Mouse (Mus musculus) midbrain, embryonic 14.5 days (tissue): ENCODE results near the gene 1700022I11Rik. TPM values are rescaled to one million over a fixed set of nuclear protein-coding genes. Genes with fewer than 3 reads are reported as not detected.
"Not testable (repeated sequence)": the region's sequence is repeated elsewhere in the genome, so short reads cannot be mapped to it uniquely, and the experiment has no call there.

ENCODE experiments used
- ATAC-seq: fragments of 200-750 bp; cut with Nextera tagmentation; 2 replicates; pipeline ENCODE4 v1.8.0; 2017; ENCODE audit warnings: moderate number of reproducible peaks, moderate library complexity; ENCODE audit not compliant: low FRiP score, low TSS enrichment
- DNase-seq: peaks from one replicate; pipeline ENCODE4 v3.0.0-alpha.2; 2015
- H3K27ac ChIP-seq: fragments of 300-500 bp; sonication (generic); replicated peaks from 2 replicates; pipeline ENCODE4 v1.5.1; 2014; ENCODE audit warnings: mild to moderate bottlenecking, low read depth, low read length, moderate library complexity
- H3K27me3 ChIP-seq: fragments of 300-500 bp; sonication (generic); 2 replicates; pipeline ENCODE4 v1.6.1; 2014; ENCODE audit warnings: low read length, control low read depth, mixed read lengths; ENCODE audit not compliant: control insufficient read depth, insufficient read depth
- H3K36me3 ChIP-seq: fragments of 300-500 bp; sonication (generic); 2 replicates; pipeline ENCODE4 v1.6.1; 2014; ENCODE audit warnings: low read length, control low read depth; ENCODE audit not compliant: control insufficient read depth, insufficient read depth
- H3K4me1 ChIP-seq: fragments of 300-500 bp; sonication (generic); 2 replicates; pipeline ENCODE4 v1.6.1; 2014; ENCODE audit warnings: mild to moderate bottlenecking, antibody characterized with exemption, low read length, control low read depth; ENCODE audit not compliant: control insufficient read depth, insufficient read depth
- H3K4me2 ChIP-seq: fragments of 300-500 bp; sonication (generic); 2 replicates; pipeline ENCODE4 v1.6.1; 2014; ENCODE audit warnings: mild to moderate bottlenecking, low read length, moderate library complexity
- H3K4me3 ChIP-seq: fragments of 300-500 bp; sonication (generic); replicated peaks from 2 replicates; pipeline ENCODE4 v1.5.1; 2014; ENCODE audit warnings: low read depth, low read length
- H3K9ac ChIP-seq: fragments of 300-500 bp; sonication (generic); replicated peaks from 2 replicates; pipeline ENCODE4 v1.6.1; 2014; ENCODE audit warnings: mild to moderate bottlenecking, low read length, moderate library complexity
- H3K9me3 ChIP-seq: fragments of 300-500 bp; sonication (generic); 2 replicates; pipeline ENCODE4 v1.6.1; 2016; ENCODE audit warnings: low read length, control low read depth, mixed read lengths; ENCODE audit not compliant: control insufficient read depth
- WGBS: fragments of 180-500 bp; shearing (Covaris S2); extraction: QIAGEN DNeasy Blood & Tissue Kit; methylation state at CpG from one replicate; pipeline ENCODE4 v1.1.7; 2014; 5-methylcytosine and 5-hydroxymethylcytosine counted together
- polyA plus RNA-seq: library from polyadenylated mRNA; unstranded; fragments of >200 nt; fragmentation: Nextera tagmentation; extraction: Ambion mirVana; gene quantifications from 2 replicates; pipeline ENCODE4 v1.2.1, GENCODE M21; 2014

The 1700022I11Rik gene
- polyA plus RNA-seq, 1 experiment from 2014 or later = 0.80 TPM

- Histone ChIP-seq H3K27me3 (no peaks in the 10 kb centered on the region), H3K27ac (no peak overlapping the region), H3K9me3 (no peaks in the 10 kb centered on the region), H3K4me3 (no peak overlapping the region), H3K9ac (no peak overlapping the region), H3K36me3 (no peaks in the 10 kb centered on the region), H3K4me2 (peak overlapping the region; percentile 28), H3K4me1 (no peaks in the 10 kb centered on the region)
- ATAC-seq = peak; percentile 24; the same call in 1 of the 2 replicates
- peak; percentile 91 for DNase-seq
- 14% methylated on average over 12 of the region's 12 CpGs for WGBS
Observed at GRCm38 (mm10) chr4:42965039-42965719, 4.2 kb upstream of the 1700022I11Rik start.

GRCm38 (mm10) chr4:42972952-42973351 is 3.5 kb downstream of the 1700022I11Rik start:
- no peaks in the 10 kb centered on the region for H3K27me3 ChIP-seq
- H3K4me1 ChIP-seq = no peaks in the 10 kb centered on the region
- H3K36me3 ChIP-seq = peaks cover 8% of the 10 kb centered on the region; the same call in 1 of the 2 replicates
- no peaks in the 10 kb centered on the region for H3K9me3 ChIP-seq
- H3K9ac ChIP-seq = no peak overlapping the region
- no peak overlapping the region for H3K27ac ChIP-seq
- no peak overlapping the region for H3K4me3 ChIP-seq
- H3K4me2 ChIP-seq = no peak overlapping the region
- no peak for ATAC-seq
- 84% methylated on average over 4 of the region's 4 CpGs for WGBS
- no peak for DNase-seq

- Histone ChIP-seq H3K4me2 (no peak overlapping the region), H3K4me3 (no peak overlapping the region), H3K27me3 (no peaks in the 10 kb centered on the region), H3K9ac (no peak overlapping the region), H3K27ac (no peak overlapping the region), H3K9me3 (no peaks in the 10 kb centered on the region), H3K36me3 (peaks cover 18% of the 10 kb centered on the region), H3K4me1 (no peaks in the 10 kb centered on the region)
- WGBS = 89% methylated on average over 5 of the region's 5 CpGs
- ATAC-seq = no peak
- no peak for DNase-seq
Observed at GRCm38 (mm10) chr4:42973868-42974267, 4.5 kb downstream of the 1700022I11Rik start.

GRCm38 (mm10) chr4:42978062-42978461 is 8.7 kb downstream of the 1700022I11Rik start:
- Histone ChIP-seq H3K9me3 (no peaks in the 10 kb centered on the region), H3K4me3 (no peak overlapping the region), H3K4me2 (no peak overlapping the region), H3K9ac (no peak overlapping the region), H3K4me1 (no peaks in the 10 kb centered on the region), H3K36me3 (peaks cover 57% of the 10 kb centered on the region), H3K27ac (no peak overlapping the region), H3K27me3 (no peaks in the 10 kb centered on the region)
- WGBS = 93% methylated on average over 4 of the region's 4 CpGs
- ATAC-seq (no peak), DNase-seq (no peak)

- not testable (repeated sequence) for H3K27me3 ChIP-seq, H3K9me3 ChIP-seq, H3K27ac ChIP-seq, H3K4me1 ChIP-seq, H3K9ac ChIP-seq, H3K4me3 ChIP-seq, ATAC-seq, H3K4me2 ChIP-seq, DNase-seq
- H3K36me3 ChIP-seq = peaks cover 79% of the 10 kb centered on the region
- WGBS = 93% methylated on average over 6 of the region's 8 CpGs
Observed at GRCm38 (mm10) chr4:42980467-42980866, 11.1 kb downstream of the 1700022I11Rik start.

- no peaks in the 10 kb centered on the region for H3K4me1 ChIP-seq
- WGBS = 87% methylated on average over 1 of the region's 1 CpGs
- no peak for ATAC-seq
Observed at GRCm38 (mm10) chr4:42988296-42988695, 18.9 kb downstream of the 1700022I11Rik start.

GRCm38 (mm10) chr4:42998022-42998421 is 28.6 kb downstream of the 1700022I11Rik start:
- no peak for DNase-seq
- peak overlapping the region; percentile 87 for H3K4me2 ChIP-seq
- peak overlapping the region; percentile 93 for H3K4me3 ChIP-seq
- H3K4me1 ChIP-seq = peaks cover 21% of the 10 kb centered on the region
- no peaks in the 10 kb centered on the region for H3K9me3 ChIP-seq
- H3K36me3 ChIP-seq = peaks cover 33% of the 10 kb centered on the region
- no peak overlapping the region; the same call in 1 of the 2 replicates for H3K9ac ChIP-seq
- H3K27ac ChIP-seq = no peak overlapping the region
- WGBS = 64% methylated on average over 2 of the region's 2 CpGs
- no peak for ATAC-seq
- no peaks in the 10 kb centered on the region for H3K27me3 ChIP-seq

More at GRCm38 (mm10) chr4:42988296-42988695, 18.9 kb downstream of the 1700022I11Rik start:
- no peak overlapping the region for H3K4me3 ChIP-seq
- H3K27ac ChIP-seq = no peak overlapping the region
- peak; percentile 26 for DNase-seq
- H3K36me3 ChIP-seq = peaks cover 99% of the 10 kb centered on the region
- no peaks in the 10 kb centered on the region for H3K27me3 ChIP-seq
- H3K9ac ChIP-seq = no peak overlapping the region
- H3K9me3 ChIP-seq = no peaks in the 10 kb centered on the region
- H3K4me2 ChIP-seq = no peak overlapping the region

GRCm38 (mm10) chr4:42999451-43000140 is 30.2 kb downstream of the 1700022I11Rik start:
- H3K36me3 ChIP-seq = peaks cover 17% of the 10 kb centered on the region
- ATAC-seq = peak; percentile 77
- no peaks in the 10 kb centered on the region for H3K9me3 ChIP-seq
- peak overlapping the region; percentile 94 for H3K9ac ChIP-seq
- under 1% methylated on average over 49 of the region's 51 CpGs for WGBS
- H3K4me1 ChIP-seq = peaks cover 21% of the 10 kb centered on the region
- DNase-seq = peak; percentile 82
- H3K27ac ChIP-seq = peak overlapping the region; percentile 97
- H3K4me2 ChIP-seq = peak overlapping the region; percentile 87
- H3K27me3 ChIP-seq = no peaks in the 10 kb centered on the region
- peak overlapping the region; percentile 93 for H3K4me3 ChIP-seq
